Mouse (Mus musculus) hindbrain, embryonic 14.5 days (tissue): ENCODE measurements around the gene Ddx39. TPM values are rescaled to one million over a fixed set of nuclear protein-coding genes. Genes with fewer than 3 reads are reported as not detected.
A peak's percentile ranks its signal among the peaks of the same experiment; 100 is the strongest.

ENCODE experiments used
- ATAC-seq: fragments of 200-750 bp; cut with Nextera tagmentation; 2 replicates; pipeline ENCODE4 v1.8.0; 2017; ENCODE audit warnings: moderate number of reproducible peaks, mild to moderate bottlenecking, moderate TSS enrichment, moderate library complexity; ENCODE audit not compliant: low FRiP score
- DNase-seq: peaks from one replicate; pipeline ENCODE4 v3.0.0-alpha.2; 2015; ENCODE audit warnings: low spot score
- H3K27ac ChIP-seq: fragments of 300-500 bp; sonication (generic); 2 replicates; pipeline ENCODE4 v1.5.1; 2014; ENCODE audit warnings: mild to moderate bottlenecking, moderate library complexity
- H3K27me3 ChIP-seq: fragments of 300-500 bp; sonication (generic); 2 replicates; pipeline ENCODE4 v1.6.1; 2014; ENCODE audit warnings: mild to moderate bottlenecking, low read length, mixed read lengths; ENCODE audit not compliant: control insufficient read depth, insufficient read depth
- H3K36me3 ChIP-seq: fragments of 300-500 bp; sonication (generic); replicated peaks from 2 replicates; pipeline ENCODE4 v1.6.1; 2014; ENCODE audit not compliant: control insufficient read depth, insufficient read depth
- H3K4me1 ChIP-seq: fragments of 300-500 bp; sonication (generic); replicated peaks from 2 replicates; pipeline ENCODE4 v1.6.1; 2014; ENCODE audit warnings: antibody characterized with exemption, low read length, mixed read lengths; ENCODE audit not compliant: control insufficient read depth, insufficient read depth
- H3K4me2 ChIP-seq: fragments of 300-500 bp; sonication (generic); replicated peaks from 2 replicates; pipeline ENCODE4 v1.6.1; 2014; ENCODE audit warnings: mild to moderate bottlenecking, moderate library complexity
- H3K4me3 ChIP-seq: fragments of 300-500 bp; sonication (generic); replicated peaks from 2 replicates; pipeline ENCODE4 v1.5.1; 2014; ENCODE audit warnings: mild to moderate bottlenecking, low read length
- H3K9ac ChIP-seq: fragments of 300-500 bp; sonication (generic); 2 replicates; pipeline ENCODE4 v1.6.1; 2014
- H3K9me3 ChIP-seq: fragments of 300-500 bp; sonication (generic); 2 replicates; pipeline ENCODE4 v1.6.1; 2016; ENCODE audit warnings: low read length; ENCODE audit not compliant: control insufficient read depth
- WGBS: fragments of 180-500 bp; shearing (Covaris S2); extraction: QIAGEN DNeasy Blood & Tissue Kit; methylation state at CpG from one replicate; pipeline ENCODE4 v1.1.7; 2014; 5-methylcytosine and 5-hydroxymethylcytosine counted together
- polyA plus RNA-seq: library from polyadenylated mRNA; unstranded; fragments of >200 nt; fragmentation: Nextera tagmentation; extraction: Ambion mirVana; gene quantifications from 2 replicates; pipeline ENCODE4 v1.2.1, GENCODE M21; 2014

Ddx39 gene
- polyA plus RNA-seq, 1 experiment from 2014 or later: 85.6 TPM

GRCm38 (mm10) chr8:83715771-83716170, 794 bp downstream of the Ddx39 start:
- WGBS: under 1% methylated on average over 17 of the region's 17 CpGs
- peak overlapping the region; percentile 75 for H3K9ac ChIP-seq
- peak overlapping the region; percentile 72 for H3K4me3 ChIP-seq
- H3K27me3 ChIP-seq: no peaks in the 10 kb centered on the region
- DNase-seq (no peak), ATAC-seq (no peak)
- H3K27ac ChIP-seq: peak overlapping the region; percentile 89
- no peaks in the 10 kb centered on the region for H3K9me3 ChIP-seq
- peaks cover 11% of the 10 kb centered on the region for H3K4me1 ChIP-seq
- H3K4me2 ChIP-seq: peak overlapping the region; percentile 73
- H3K36me3 ChIP-seq: peaks cover 17% of the 10 kb centered on the region

GRCm38 (mm10) chr8:83716563-83716962, 1.6 kb downstream of the Ddx39 start:
- DNase-seq: no peak
- no peak overlapping the region for H3K27ac ChIP-seq
- H3K4me2 ChIP-seq: peak overlapping the region; percentile 73
- no peak for ATAC-seq
- no peaks in the 10 kb centered on the region for H3K27me3 ChIP-seq
- WGBS: 88% methylated on average over 2 of the region's 2 CpGs
- H3K4me1 ChIP-seq: peaks cover 11% of the 10 kb centered on the region
- peaks cover 25% of the 10 kb centered on the region for H3K36me3 ChIP-seq
- 0 out of 2 replicates have a peak overlapping the region, but pooled peaks have one; percentile 75 for H3K9ac ChIP-seq
- H3K4me3 ChIP-seq: peak overlapping the region; percentile 72; the same call in 1 of the 2 replicates
- no peaks in the 10 kb centered on the region for H3K9me3 ChIP-seq

GRCm38 (mm10) chr8:83719048-83719447, 4.1 kb downstream of the Ddx39 start:
- peaks cover 11% of the 10 kb centered on the region for H3K4me1 ChIP-seq
- no peak overlapping the region for H3K27ac ChIP-seq
- H3K9ac ChIP-seq: no peak overlapping the region
- no peaks in the 10 kb centered on the region for H3K9me3 ChIP-seq
- ATAC-seq (no peak), DNase-seq (no peak)
- H3K27me3 ChIP-seq: no peaks in the 10 kb centered on the region
- H3K36me3 ChIP-seq: peaks cover 49% of the 10 kb centered on the region
- H3K4me2 ChIP-seq: no peak overlapping the region
- 95% methylated on average over 2 of the region's 2 CpGs for WGBS
- no peak overlapping the region for H3K4me3 ChIP-seq

GRCm38 (mm10) chr8:83719693-83720092, 4.7 kb downstream of the Ddx39 start:
- no peaks in the 10 kb centered on the region for H3K27me3 ChIP-seq
- no peak overlapping the region for H3K4me3 ChIP-seq
- no peaks in the 10 kb centered on the region for H3K9me3 ChIP-seq
- peaks cover 11% of the 10 kb centered on the region for H3K4me1 ChIP-seq
- H3K36me3 ChIP-seq: peaks cover 56% of the 10 kb centered on the region
- no peak overlapping the region for H3K9ac ChIP-seq
- 86% methylated on average over 2 of the region's 2 CpGs for WGBS
- no peak overlapping the region for H3K4me2 ChIP-seq
- no peak for ATAC-seq
- H3K27ac ChIP-seq: no peak overlapping the region
- DNase-seq: no peak

- H3K36me3 ChIP-seq: peaks cover 74% of the 10 kb centered on the region
- 92% methylated on average over 25 of the region's 25 CpGs for WGBS
These were observed 6.5 kb downstream of the Ddx39 start for GRCm38 (mm10) chr8:83721405-83722025.

GRCm38 (mm10) chr8:83722631-83723030, 7.7 kb downstream of the Ddx39 start:
- Histone ChIP-seq H3K4me1 (no peaks in the 10 kb centered on the region), H3K36me3 (peaks cover 74% of the 10 kb centered on the region), H3K9me3 (no peaks in the 10 kb centered on the region), H3K4me2 (no peak overlapping the region), H3K27ac (no peak overlapping the region), H3K4me3 (no peak overlapping the region), H3K9ac (no peak overlapping the region), H3K27me3 (no peaks in the 10 kb centered on the region)
- ATAC-seq (no peak), DNase-seq (no peak)
- 88% methylated on average over 12 of the region's 12 CpGs for WGBS

More at GRCm38 (mm10) chr8:83721405-83722025, 6.5 kb downstream of the Ddx39 start:
- H3K27me3 ChIP-seq: no peaks in the 10 kb centered on the region
- H3K9ac ChIP-seq: no peak overlapping the region
- H3K4me3 ChIP-seq: no peak overlapping the region
- DNase-seq (no peak), ATAC-seq (no peak)
- H3K4me1 ChIP-seq: peaks cover 5% of the 10 kb centered on the region
- H3K9me3 ChIP-seq: no peaks in the 10 kb centered on the region
- H3K4me2 ChIP-seq: no peak overlapping the region
- H3K27ac ChIP-seq: no peak overlapping the region

- no peaks in the 10 kb centered on the region for H3K27me3 ChIP-seq
- H3K36me3 ChIP-seq: peaks cover 74% of the 10 kb centered on the region
- H3K4me3 ChIP-seq: no peak overlapping the region
- DNase-seq: no peak
- no peaks in the 10 kb centered on the region for H3K4me1 ChIP-seq
- ATAC-seq: no peak
- no peak overlapping the region for H3K27ac ChIP-seq
- no peaks in the 10 kb centered on the region for H3K9me3 ChIP-seq
- no peak overlapping the region for H3K9ac ChIP-seq
- WGBS: 88% methylated on average over 11 of the region's 11 CpGs
- H3K4me2 ChIP-seq: no peak overlapping the region
These were observed 8.6 kb downstream of the Ddx39 start for GRCm38 (mm10) chr8:83723447-83724083.

- H3K27me3 ChIP-seq: no peaks in the 10 kb centered on the region
- H3K27ac ChIP-seq: no peak overlapping the region
- H3K4me3 ChIP-seq: no peak overlapping the region
- no peaks in the 10 kb centered on the region for H3K9me3 ChIP-seq
- H3K4me2 ChIP-seq: no peak overlapping the region
- ATAC-seq (peak; percentile 76), DNase-seq (peak; percentile 71)
- no peaks in the 10 kb centered on the region for H3K4me1 ChIP-seq
- H3K9ac ChIP-seq: no peak overlapping the region
- peaks cover 66% of the 10 kb centered on the region for H3K36me3 ChIP-seq
- 44% methylated on average over 15 of the region's 15 CpGs for WGBS
These were observed 9.9 kb downstream of the Ddx39 start for GRCm38 (mm10) chr8:83724697-83725482.

GRCm38 (mm10) chr8:83725521-83726102, 10.6 kb downstream of the Ddx39 start:
- Histone ChIP-seq H3K36me3 (peaks cover 59% of the 10 kb centered on the region), H3K27me3 (no peaks in the 10 kb centered on the region), H3K4me1 (no peaks in the 10 kb centered on the region), H3K4me3 (no peak overlapping the region), H3K9ac (no peak overlapping the region), H3K27ac (no peak overlapping the region), H3K4me2 (no peak overlapping the region), H3K9me3 (no peaks in the 10 kb centered on the region)
- WGBS: 95% methylated on average over 8 of the region's 8 CpGs
- no peak for DNase-seq
- ATAC-seq: no peak
